20 mouse cellular contexts compared by ENCODE assay signal in genomic region chr12:84940343-84940742, GRCm38 (mm10). TPM values are rescaled to one million over a fixed set of nuclear protein-coding genes. Genes with fewer than 3 reads are reported as not detected.
DNase-seq lines count a peak whose midpoint lies in the region; ATAC-seq and TF ChIP-seq lines count a peak whose summit lies in the region.
"Had no signal": no experiment of that assay in that cellular context is flagged by ENCODE, and none has a peak within 500 bp of the region (broad histone marks: within the 10 kb centered on the region; RNA-seq: fewer than 3 reads in every experiment).

No protein-coding gene starts in this region.

- H3K9ac ChIP-seq in heart, postnatal 0 days (replicated peaks; ENCODE audit: low read depth, low read length) = no peak overlapping the region
- no peak overlapping the region for H3K9ac ChIP-seq in CH12.LX (ENCODE audit: insufficient read depth, low read depth)
- H3K9ac ChIP-seq: embryonic facial prominence, embryonic 12.5 days; forebrain, embryonic 13.5 days; forebrain, embryonic 15.5 days had no signal

- H3K4me2 ChIP-seq in heart, postnatal 0 days (ENCODE audit: low read depth, low read length) = no peak overlapping the region
- peak overlapping the region; percentile 49 for H3K4me2 ChIP-seq in CH12.LX (ENCODE audit: insufficient read depth, low read depth, poor library complexity, severe bottlenecking)
- H3K4me2 ChIP-seq: embryonic facial prominence, embryonic 12.5 days; forebrain, embryonic 13.5 days; forebrain, embryonic 15.5 days had no signal

- no peak for TF ChIP-seq RAD21 in CH12.LX (IDR thresholded peaks at IDR 0.05; ENCODE audit: low read depth, low read length)

- peaks cover 35% of the 10 kb centered on the region for H3K4me1 ChIP-seq in heart, postnatal 0 days (ENCODE audit: control insufficient read depth, insufficient read depth)
- H3K4me1 ChIP-seq in CH12.LX (ENCODE audit: control insufficient read depth in 1 of 2, insufficient read depth in 2 of 2) = peaks cover 17 to 18% of the 10 kb centered on the region in 2 experiments
- H3K4me1 ChIP-seq in small intestine, adult 2 months (ENCODE audit: control insufficient read depth, insufficient read depth, insufficient read length, low read length) = no peaks in the 10 kb centered on the region
- H3K4me1 ChIP-seq: embryonic facial prominence, embryonic 10.5 days; embryonic facial prominence, embryonic 12.5 days; forebrain, embryonic 13.5 days; forebrain, embryonic 15.5 days had no signal

- no peak for TF ChIP-seq CTCF in heart, postnatal 0 days (IDR thresholded peaks at IDR 0.05; ENCODE audit: low read depth)
- TF ChIP-seq CTCF in CH12.LX (conservative IDR thresholded peaks at IDR 0.05 in 1 of 2, IDR thresholded peaks at IDR 0.05 in 1 of 2; ENCODE audit: low read depth in 2 of 2, low read length in 2 of 2) = no peak
- TF ChIP-seq CTCF in small intestine, adult 2 months (IDR thresholded peaks at IDR 0.05; ENCODE audit: extremely low read depth, insufficient read length, insufficient replicate concordance, low read depth, low read length) = no peak

- intact Hi-C loops in heart, postnatal 10 days (cut with DNase I) = no loop called here
- intact Hi-C loops in left cerebral cortex, postnatal 4 days (cut with DNase I) = no loop called here

- 92% methylated on average over 7 of the region's 7 CpGs for WGBS in heart, postnatal 0 days
- WGBS in small intestine, adult 2 months = 85% methylated on average over 7 of the region's 7 CpGs

- TF ChIP-seq POLR2A in CH12.LX (IDR thresholded peaks at IDR 0.05; ENCODE audit: low read depth, low read length) = no peak
- TF ChIP-seq POLR2A in small intestine, adult 2 months (IDR thresholded peaks at IDR 0.05; ENCODE audit: low read depth, low read length) = no peak

- no peaks in the 10 kb centered on the region for H3K27me3 ChIP-seq in heart, postnatal 0 days (ENCODE audit: control insufficient read depth, insufficient read depth, low read length)
- H3K27me3 ChIP-seq in CH12.LX (replicated peaks) = no peaks in the 10 kb centered on the region
- no peaks in the 10 kb centered on the region for H3K27me3 ChIP-seq in small intestine, adult 2 months (ENCODE audit: control insufficient read depth, insufficient read depth, low read length)
- H3K27me3 ChIP-seq: embryonic facial prominence, embryonic 12.5 days; forebrain, embryonic 13.5 days; forebrain, embryonic 15.5 days; Patski had no signal

- ATAC-seq in heart, postnatal 0 days (ENCODE audit: insufficient read depth, low read depth) = no peak
- ATAC-seq: activated CD4-positive, CD25-positive, alpha-beta regulatory T cell, adult 4 months; forebrain, embryonic 13.5 days; forebrain, embryonic 15.5 days; Patski had no signal

- DNase-seq in heart, postnatal 0 days (ENCODE audit: low spot score) = no peak
- no peak for DNase-seq in heart, postnatal 10 days
- no peak for DNase-seq in CH12.LX (ENCODE audit: extremely low read depth)
- DNase-seq in left cerebral cortex, postnatal 4 days = no peak
- DNase-seq: adrenal gland, adult 8-10 months; adrenal gland, postnatal 14 days; adrenal gland, postnatal 36 days; cerebellum, adult 11-12 months; cerebellum, adult 2 months; cerebellum, adult 9-10 months; cerebellum, postnatal 10 days; cerebellum, postnatal 25 days had no signal

- no peaks in the 10 kb centered on the region for H3K79me2 ChIP-seq in CH12.LX (replicated peaks; ENCODE audit: control insufficient read depth, extremely low read depth, insufficient read depth, poor library complexity, severe bottlenecking)

- in situ Hi-C loops in CH12.LX (cut with MboI; ENCODE audit: low pct_ligation_motif_present, low pct_unique_long_range_greater_than_20kb, low sequenced_read_pairs) = no loop called here

- H3K9me3 ChIP-seq in heart, postnatal 0 days (replicated peaks; ENCODE audit: control insufficient read depth, low read length) = no peaks in the 10 kb centered on the region
- no peaks in the 10 kb centered on the region for H3K9me3 ChIP-seq in CH12.LX (replicated peaks; ENCODE audit: low read length)
- H3K9me3 ChIP-seq: embryonic facial prominence, embryonic 10.5 days; embryonic facial prominence, embryonic 12.5 days; forebrain, embryonic 13.5 days; forebrain, embryonic 15.5 days; G1E had no signal

- no peak overlapping the region for H3K4me3 ChIP-seq in heart, postnatal 0 days (ENCODE audit: low read depth, low read length)
- peak overlapping the region in 1 of 3 experiments; percentile 12 for H3K4me3 ChIP-seq in CH12.LX (replicated peaks in 1 of 3; ENCODE audit: low read depth in 2 of 3, low read length in 2 of 3, poor library complexity in 1 of 3)
- H3K4me3 ChIP-seq in small intestine, adult 2 months (ENCODE audit: low read depth, low read length) = no peak overlapping the region
- H3K4me3 ChIP-seq: embryonic facial prominence, embryonic 10.5 days; embryonic facial prominence, embryonic 12.5 days; forebrain, embryonic 13.5 days; forebrain, embryonic 15.5 days had no signal

- peaks cover 26% of the 10 kb centered on the region for H3K36me3 ChIP-seq in heart, postnatal 0 days (replicated peaks; ENCODE audit: control insufficient read depth, insufficient read depth, low read length)
- H3K36me3 ChIP-seq in CH12.LX (replicated peaks in 1 of 2; ENCODE audit: control insufficient read depth in 1 of 2, insufficient read depth in 1 of 2, low read length in 1 of 2) = peaks cover 46 to 76% of the 10 kb centered on the region in 2 experiments
- peaks cover 31% of the 10 kb centered on the region for H3K36me3 ChIP-seq in small intestine, adult 2 months (ENCODE audit: control insufficient read depth, insufficient read depth, low read length)

- dilution Hi-C loops in CH12.LX (cut with MboI; ENCODE audit: extremely low pct_ligation_motif_present, extremely low pct_unique_long_range_greater_than_20kb, low sequenced_read_pairs) = no loop called here

- peak overlapping the region; percentile 39; the same call in 1 of the 2 replicates for H3K27ac ChIP-seq in heart, postnatal 0 days (ENCODE audit: low read depth)
- H3K27ac ChIP-seq in CH12.LX (ENCODE audit: insufficient read depth, low read depth) = peak overlapping the region; percentile 80
- peak overlapping the region; percentile 10; the same call in 1 of the 2 replicates for H3K27ac ChIP-seq in small intestine, adult 2 months (ENCODE audit: insufficient read depth, low read depth, low read length)
- H3K27ac ChIP-seq: embryonic facial prominence, embryonic 10.5 days; embryonic facial prominence, embryonic 12.5 days; forebrain, embryonic 13.5 days; forebrain, embryonic 15.5 days had no signal

- no peak for TF ChIP-seq EP300 in heart, postnatal 0 days (IDR thresholded peaks at IDR 0.05; ENCODE audit: low read depth)
- TF ChIP-seq EP300 in CH12.LX (IDR thresholded peaks at IDR 0.05; ENCODE audit: low read length) = peak; percentile 74

TF ChIP-seq in CH12.LX, 34 proteins besides CTCF, POLR2A, EP300 and RAD21 (continues in another document):
- TF ChIP-seq MXI1 (IDR thresholded peaks at IDR 0.05; ENCODE audit: low read depth, low read length) = peak; percentile 65; the same call in 1 of the 2 replicates
- TF ChIP-seq UBTF (IDR thresholded peaks at IDR 0.05; ENCODE audit: low read depth, low read length) = no peak
- no peak for TF ChIP-seq RCOR1 (conservative IDR thresholded peaks at IDR 0.05; ENCODE audit: low read depth, low read length)
- TF ChIP-seq ZC3H11A (IDR thresholded peaks at IDR 0.05; ENCODE audit: low read depth, low read length) = no peak
- TF ChIP-seq BHLHE40 (IDR thresholded peaks at IDR 0.05; ENCODE audit: low read depth, low read length) = peak; percentile 57; the same call in 1 of the 2 replicates
- TF ChIP-seq MAX (IDR thresholded peaks at IDR 0.05; ENCODE audit: low read length) = peak; percentile 42; the same call in 1 of the 2 replicates
- TF ChIP-seq TCF12 (IDR thresholded peaks at IDR 0.05; ENCODE audit: low read depth, low read length) = peak; percentile 76
- TF ChIP-seq MEF2A (IDR thresholded peaks at IDR 0.05; ENCODE audit: borderline replicate concordance, low read depth, low read length) = 0 out of 2 replicates have a peak, but pooled peaks have one; percentile 25
- no peak for TF ChIP-seq NELFE (IDR thresholded peaks at IDR 0.05; ENCODE audit: low read depth, low read length)
- TF ChIP-seq SIN3A (IDR thresholded peaks at IDR 0.05; ENCODE audit: low read length) = peak; percentile 26; the same call in 1 of the 2 replicates
- TF ChIP-seq HCFC1 (IDR thresholded peaks at IDR 0.05; ENCODE audit: low read depth, low read length) = 0 out of 2 replicates have a peak, but pooled peaks have one; percentile 25
- TF ChIP-seq IRF4 (IDR thresholded peaks at IDR 0.05; ENCODE audit: low read depth, low read length) = peak; percentile 84
- TF ChIP-seq ETS1 (conservative IDR thresholded peaks at IDR 0.05; ENCODE audit: low read depth, low read length) = peak; percentile 38; the same call in 1 of the 2 replicates

RNA-seq across cellular contexts. Expression of gene Fcf1, which starts 30.4 kb away (rescaled TPM):
- total RNA-seq in heart, postnatal 0 days (2014; rRNA removed; ENCODE audit: low replicate concordance) = 17.8 and 39.1 TPM in 2 replicates
- 85.1 and 90.9 TPM in 2 replicates for polyA plus RNA-seq in heart, postnatal 0 days (2015; fragmentation: Nextera tagmentation; extraction: Ambion mirVana)
- 10 to 100 TPM; 45.0 to 45.3 TPM for total RNA-seq in heart, postnatal 10 days (2021)
- total RNA-seq in CH12.LX (2012; rRNA removed) (152 and 188 TPM in 2 replicates), CH12.LX (2014; rRNA removed) (273 and 340 TPM in 2 replicates)
- polyA plus RNA-seq in CH12.LX (2012; ENCODE audit: insufficient read length, low read depth) = 239 and 265 TPM in 2 replicates
- 15.7 and 27.6 TPM in 2 replicates for polyA plus RNA-seq in small intestine, adult 2 months (2012; rRNA removed)
- total RNA-seq in left cerebral cortex, postnatal 4 days (2021) = 10 to 100 TPM; 41.0 to 47.8 TPM

RNA-seq across cellular contexts. Expression of gene Arel1, which starts 30.4 kb away (rescaled TPM):
- 33.2 and 38.8 TPM in 2 replicates for total RNA-seq in heart, postnatal 0 days (2014; rRNA removed; ENCODE audit: low replicate concordance)
- 11.0 and 12.1 TPM in 2 replicates for polyA plus RNA-seq in heart, postnatal 0 days (2015; fragmentation: Nextera tagmentation; extraction: Ambion mirVana)
- 10 to 100 TPM; 38.1 to 48.5 TPM for total RNA-seq in heart, postnatal 10 days (2021)
- total RNA-seq in CH12.LX (2012; rRNA removed) (18.5 and 21.6 TPM in 2 replicates), CH12.LX (2014; rRNA removed) (20.0 and 22.5 TPM in 2 replicates)
- polyA plus RNA-seq in CH12.LX (2012; ENCODE audit: insufficient read length, low read depth) = 14.2 and 16.9 TPM in 2 replicates
- polyA plus RNA-seq in small intestine, adult 2 months (2012; rRNA removed) = 10.7 and 19.7 TPM in 2 replicates
- 10 to 100 TPM; 90.9 to 91.7 TPM for total RNA-seq in left cerebral cortex, postnatal 4 days (2021)

RNA-seq across cellular contexts. Expression of gene Ylpm1, which starts 55.8 kb away (rescaled TPM):
- total RNA-seq in heart, postnatal 0 days (2014; rRNA removed; ENCODE audit: low replicate concordance) = 10.2 and 14.7 TPM in 2 replicates
- polyA plus RNA-seq in heart, postnatal 0 days (2015; fragmentation: Nextera tagmentation; extraction: Ambion mirVana) = 10.2 and 10.5 TPM in 2 replicates
- 10 to 100 TPM; 33.6 to 36.3 TPM for total RNA-seq in heart, postnatal 10 days (2021)
- total RNA-seq in CH12.LX (2012; rRNA removed) (20.1 and 22.3 TPM in 2 replicates), CH12.LX (2014; rRNA removed) (19.3 and 20.7 TPM in 2 replicates)
- 56.8 and 58.7 TPM in 2 replicates for polyA plus RNA-seq in CH12.LX (2012; ENCODE audit: insufficient read length, low read depth)
- 7.3 and 11.9 TPM in 2 replicates for polyA plus RNA-seq in small intestine, adult 2 months (2012; rRNA removed)
- total RNA-seq in left cerebral cortex, postnatal 4 days (2021) = 100 to 1,000 TPM; 143 to 145 TPM

Comparison
In these comparisons a context has a peak if more than half of its experiments do, and no peak if none do; other contexts are left out.
1. H3K27ac ChIP-seq: peak in every context shown above with its lines; median percentile 80 in CH12.LX; 39 in heart, postnatal 0 days; 10 in small intestine, adult 2 months.